Mouse (Mus musculus): ENCODE measurements at regions not wholly inside any gene's neighbourhood (a gene's known extent, or its start where the extent isn't known, plus 50 kb on each side); places are given as distances from the start of the nearest gene placed in this dataset.
A peak's percentile ranks its signal among the peaks of the same experiment; 100 is the strongest.

DNA sequence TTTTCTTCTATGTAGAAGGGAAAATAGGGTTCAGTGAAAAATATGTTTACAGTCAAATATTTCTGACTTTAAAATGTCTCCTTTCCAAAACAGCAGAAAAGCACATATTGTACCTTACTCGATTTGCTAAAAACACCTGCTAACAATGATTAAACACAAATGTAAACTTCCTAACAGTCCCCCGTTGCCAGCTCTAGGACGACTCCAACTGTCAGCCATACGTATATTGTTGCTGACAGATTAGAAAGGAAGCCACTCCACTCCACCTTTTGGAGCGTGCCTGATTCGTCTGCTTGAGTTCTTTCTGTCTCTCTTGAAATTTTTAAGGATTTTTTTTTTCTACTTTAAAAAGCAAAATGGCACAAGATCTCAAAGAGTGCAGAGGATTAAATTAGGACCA is 105.8 kb downstream of the Rab11fip2 start:
- TF ChIP-seq CTCF (IDR thresholded peaks at IDR 0.05; ENCODE audit: borderline replicate concordance, insufficient read depth, low read length) (no peak), POLR2A (IDR thresholded peaks at IDR 0.05; ENCODE audit: low read depth, low read length) (no peak)
- no peak overlapping the region for H3K4me3 ChIP-seq (ENCODE audit: insufficient read depth, low read length)
- no peak overlapping the region for H3K27ac ChIP-seq (ENCODE audit: insufficient read depth, low read length)
- H3K4me1 ChIP-seq (ENCODE audit: control insufficient read depth, insufficient read depth, low read length) = no peaks in the 10 kb centered on the region

- H3K4me1 ChIP-seq (ENCODE audit: control insufficient read depth, insufficient read depth, low read length) = peaks cover 4% of the 10 kb centered on the region; the same call in 1 of the 2 replicates
- TF ChIP-seq POLR2A (IDR thresholded peaks at IDR 0.05; ENCODE audit: low read depth, low read length) = no peak
- no peak for TF ChIP-seq CTCF (IDR thresholded peaks at IDR 0.05; ENCODE audit: borderline replicate concordance, insufficient read depth, low read length)
- no peak overlapping the region; the same call in 1 of the 2 replicates for H3K27ac ChIP-seq (ENCODE audit: insufficient read depth, low read length)
Observed at GRCm38 (mm10) chr19:59844270-59844669, 99.2 kb downstream of the Rab11fip2 start.

GRCm38 (mm10) chr19:59846807-59847206 is 96.6 kb downstream of the Rab11fip2 start:
- peaks cover 4% of the 10 kb centered on the region; the same call in 1 of the 2 replicates for H3K4me1 ChIP-seq (ENCODE audit: control insufficient read depth, insufficient read depth, low read length)
- H3K27ac ChIP-seq (ENCODE audit: insufficient read depth, low read length) = no peak overlapping the region
- no peak for TF ChIP-seq POLR2A (IDR thresholded peaks at IDR 0.05; ENCODE audit: low read depth, low read length)
- no peak for TF ChIP-seq CTCF (IDR thresholded peaks at IDR 0.05; ENCODE audit: borderline replicate concordance, insufficient read depth, low read length)
- H3K4me3 ChIP-seq (ENCODE audit: insufficient read depth, low read length) = no peak overlapping the region

More at GRCm38 (mm10) chr19:59844270-59844669, 99.2 kb downstream of the Rab11fip2 start:
- H3K4me3 ChIP-seq (ENCODE audit: insufficient read depth, low read length) = no peak overlapping the region

DNA sequence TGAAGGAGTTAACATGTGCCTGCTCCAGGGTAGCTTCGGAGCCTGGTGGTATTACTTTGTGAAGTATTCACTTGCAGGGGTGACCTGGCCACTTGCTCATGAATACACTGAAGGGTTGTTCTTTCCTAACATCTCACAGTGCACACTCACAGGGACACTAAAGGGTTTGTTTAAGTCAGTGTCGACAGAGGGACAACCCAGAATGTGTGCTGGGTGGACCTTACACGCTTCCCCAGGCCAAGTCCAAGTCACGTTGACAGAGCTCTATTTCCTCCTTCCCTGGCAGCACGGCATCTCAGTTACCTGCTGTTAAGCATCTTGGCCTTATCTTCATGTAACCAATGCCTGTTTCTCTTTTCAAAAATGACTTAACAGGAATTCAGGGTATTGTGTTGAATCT is 92.8 kb downstream of the Rab11fip2 start:
- H3K27ac ChIP-seq (ENCODE audit: insufficient read depth, low read length) = no peak overlapping the region
- H3K4me3 ChIP-seq (ENCODE audit: insufficient read depth, low read length) = no peak overlapping the region
- TF ChIP-seq CTCF (IDR thresholded peaks at IDR 0.05; ENCODE audit: borderline replicate concordance, insufficient read depth, low read length) (no peak), POLR2A (IDR thresholded peaks at IDR 0.05; ENCODE audit: low read depth, low read length) (no peak)
- peaks cover 12% of the 10 kb centered on the region for H3K4me1 ChIP-seq (ENCODE audit: control insufficient read depth, insufficient read depth, low read length)

DNA sequence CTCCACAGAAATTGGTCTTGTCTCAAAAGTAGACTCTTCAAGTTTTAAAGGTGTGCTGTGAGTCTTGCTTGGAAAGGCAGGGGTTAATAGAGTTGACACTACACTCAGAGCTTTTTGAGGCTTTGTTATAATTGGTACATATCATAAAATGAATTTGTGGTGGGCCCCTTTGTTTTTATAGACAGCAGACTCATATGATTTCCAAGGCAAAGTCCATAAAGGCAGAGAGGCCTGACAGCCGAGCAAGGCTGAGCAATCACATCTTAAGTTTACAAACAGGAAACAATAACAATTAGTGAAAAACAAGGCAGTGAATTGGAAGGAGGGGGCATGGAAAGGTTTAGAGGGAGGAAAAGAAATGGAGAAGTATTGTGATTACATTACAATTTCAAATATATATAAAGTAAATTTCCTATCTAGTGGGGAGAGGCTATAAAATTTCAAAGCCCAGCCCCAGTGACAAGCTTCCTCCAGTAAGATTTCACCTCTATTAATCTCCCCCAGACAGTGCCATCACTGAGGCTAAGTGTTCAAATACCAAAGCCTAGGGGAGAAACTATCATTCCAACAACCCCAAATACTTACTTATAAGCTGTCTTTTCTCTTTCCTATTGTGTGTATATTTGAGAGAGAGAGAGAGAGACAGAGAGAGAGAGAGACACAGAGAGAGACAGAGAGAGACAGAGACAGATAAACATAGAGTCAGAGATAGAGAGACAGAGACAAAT is 91.3 kb downstream of the Rab11fip2 start:
- H3K27ac ChIP-seq (ENCODE audit: insufficient read depth, low read length) = peak overlapping the region; percentile 80
- peaks cover 12% of the 10 kb centered on the region for H3K4me1 ChIP-seq (ENCODE audit: control insufficient read depth, insufficient read depth, low read length)
- no peak overlapping the region for H3K4me3 ChIP-seq (ENCODE audit: insufficient read depth, low read length)
- no peak for TF ChIP-seq CTCF (IDR thresholded peaks at IDR 0.05; ENCODE audit: borderline replicate concordance, insufficient read depth, low read length)
- no peak for TF ChIP-seq POLR2A (IDR thresholded peaks at IDR 0.05; ENCODE audit: low read depth, low read length)

Measured in embryonic fibroblast, embryonic 13.5 days (primary cell).